Mouse (Mus musculus) spleen, postnatal 36 days (tissue): ENCODE data around the gene Ttll11.

Experiments used
- DNase-seq, 2 experiments: peaks; one replicate each; pipeline ENCODE4 v3.0.0; 2022; ENCODE audit warnings: low spot score in 2 of 2, mixed read lengths in 1 of 2

Gene Ttll11

GRCm38 (mm10) chr2:35852971-35853370 is 126.7 kb downstream of the Ttll11 start:
- DNase-seq: no peak

- DNase-seq: no peak
These were observed 127.6 kb downstream of the Ttll11 start for GRCm38 (mm10) chr2:35852164-35852509.

DNA sequence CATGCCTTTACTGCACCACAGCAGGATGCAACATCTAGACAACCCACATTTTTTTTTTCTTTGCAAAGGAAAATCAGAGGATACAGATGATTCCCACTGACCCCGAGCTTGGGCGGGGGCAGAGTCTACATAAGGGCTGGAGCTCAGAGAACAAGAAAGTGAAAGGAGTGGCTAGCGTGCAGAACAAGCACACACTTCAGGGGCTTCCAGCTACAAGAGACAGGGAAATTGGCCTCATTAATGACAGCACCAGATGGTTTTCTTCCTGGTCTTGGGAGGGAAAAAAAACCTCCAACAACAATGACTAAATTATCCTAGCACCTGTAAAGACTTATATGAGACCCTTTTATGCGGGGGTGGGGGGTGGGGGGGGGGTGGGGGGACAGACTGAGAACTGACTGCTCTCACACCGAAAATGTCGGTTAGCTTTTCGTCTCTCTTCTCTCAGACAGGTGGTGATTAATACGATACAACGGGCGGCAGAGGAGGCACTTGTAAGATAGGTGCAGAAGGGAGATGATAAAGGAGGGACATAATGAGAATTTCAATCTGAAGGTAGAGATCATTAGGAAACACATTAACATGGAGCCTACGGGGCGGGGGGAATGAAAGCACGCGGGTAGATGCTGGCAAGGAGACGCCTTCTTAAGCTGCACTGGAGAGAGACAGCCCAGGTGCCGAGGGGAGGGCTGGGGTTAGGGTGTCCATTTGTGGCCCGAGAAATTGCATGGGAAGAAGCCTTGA is 128.1 kb downstream of the Ttll11 start:
- DNase-seq: no peak

DNA sequence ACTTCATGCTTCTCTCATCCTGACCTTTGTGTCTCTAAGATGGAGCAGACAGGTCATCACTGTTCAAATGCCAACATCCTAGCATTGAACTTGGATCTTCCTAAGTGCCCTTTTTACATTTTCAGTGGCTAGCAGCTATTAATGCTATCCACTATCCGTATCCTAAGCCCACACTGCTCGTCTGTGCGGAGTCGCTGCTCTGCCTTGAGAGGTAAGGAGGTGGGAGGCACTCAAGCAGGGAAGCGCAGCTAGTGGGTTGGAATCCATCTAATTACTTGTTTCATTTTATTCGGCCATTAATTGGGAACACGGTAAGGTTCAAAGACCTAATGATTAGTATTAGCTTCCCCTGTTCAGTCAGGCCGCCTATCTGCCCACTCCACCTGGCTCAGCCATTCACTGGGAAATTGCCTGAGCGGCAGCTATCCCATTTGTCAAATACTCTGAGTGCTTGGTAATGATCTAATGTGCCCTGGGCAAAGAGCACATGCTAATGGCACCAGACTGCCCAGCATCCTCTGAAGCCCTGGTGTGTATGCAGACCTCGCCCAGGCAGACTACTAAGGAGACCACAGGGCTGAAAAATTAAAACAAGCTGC is 130.0 kb downstream of the Ttll11 start:
- no peak for DNase-seq

- no peak for DNase-seq
These were observed 133.9 kb downstream of the Ttll11 start for GRCm38 (mm10) chr2:35845611-35846504.

- no peak for DNase-seq
These were observed 135.6 kb downstream of the Ttll11 start for GRCm38 (mm10) chr2:35843896-35844690.

DNA sequence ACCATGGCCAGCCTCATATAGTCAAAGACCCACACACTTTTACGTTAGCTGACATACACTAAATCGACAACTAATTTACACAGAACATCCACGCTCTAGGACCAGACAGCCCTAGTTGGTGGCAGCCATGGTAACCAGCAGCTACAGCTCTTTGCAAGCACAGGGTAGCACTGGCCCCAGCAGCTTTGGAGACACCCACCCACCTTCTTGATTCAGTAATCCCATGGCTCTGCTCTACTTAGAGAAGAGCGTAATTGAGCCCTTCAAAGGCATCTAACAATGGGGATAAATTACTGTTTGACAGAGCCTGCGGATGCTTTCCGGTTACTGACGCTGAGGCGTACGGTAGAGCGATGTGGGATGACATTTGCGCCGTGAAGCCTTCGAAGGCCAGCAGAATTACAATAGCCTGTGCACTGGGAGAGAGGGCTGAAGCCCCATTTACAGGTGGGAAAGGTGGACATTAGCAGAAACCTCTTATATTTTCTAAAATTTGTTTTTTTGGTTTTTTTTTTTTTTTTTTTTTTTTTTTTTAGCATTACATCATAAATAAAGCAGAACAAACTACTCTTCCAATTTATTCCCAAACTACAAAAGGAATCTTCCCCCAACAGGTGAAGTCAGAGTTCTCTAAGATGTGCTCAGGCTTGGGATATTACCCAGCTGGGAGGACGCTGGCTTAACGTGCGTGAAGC is 136.8 kb downstream of the Ttll11 start:
- DNase-seq: no peak

GRCm38 (mm10) chr2:35841841-35842420 is 137.8 kb downstream of the Ttll11 start:
- no peak for DNase-seq

DNA sequence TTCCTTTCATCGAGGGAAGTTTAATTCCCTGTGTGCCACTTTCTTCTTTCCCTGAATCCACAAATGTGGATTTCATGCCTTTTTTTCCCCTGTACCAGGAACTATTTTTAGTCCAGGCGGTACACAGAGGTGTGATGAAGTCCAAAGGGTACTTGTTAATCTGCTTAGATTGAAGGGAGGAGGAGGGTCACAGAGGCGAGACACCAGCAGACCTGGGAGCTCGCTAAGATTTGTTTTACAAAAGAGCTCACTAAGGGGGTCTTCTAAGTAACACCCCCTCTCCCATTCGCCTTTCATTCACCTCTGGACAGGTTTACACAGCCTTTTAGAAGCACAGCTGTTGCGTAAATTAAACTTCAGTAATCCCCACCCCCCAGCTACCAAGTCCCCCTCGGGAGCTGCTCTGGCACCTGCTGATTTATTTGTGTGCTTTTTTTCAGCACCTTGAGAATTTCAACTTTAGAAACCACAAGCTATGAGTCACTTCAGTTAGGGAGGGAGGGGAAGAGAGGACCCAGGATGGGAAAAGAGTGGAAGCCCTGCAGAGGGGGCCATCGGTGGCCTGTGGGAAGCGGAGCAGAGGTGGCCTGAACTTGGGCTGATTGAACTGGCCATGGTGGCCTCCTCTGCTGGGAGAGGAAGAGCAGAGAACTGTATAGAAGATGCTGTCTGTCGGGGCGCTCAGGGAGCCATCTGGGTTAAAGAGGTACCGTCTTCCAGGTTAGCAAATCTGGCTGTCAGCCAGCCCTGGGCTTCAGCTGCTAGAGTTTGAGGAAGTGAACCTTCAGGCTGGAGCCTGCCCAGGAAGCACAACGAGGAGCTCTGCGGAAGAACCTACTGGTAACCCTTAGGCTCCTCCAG is 138.5 kb downstream of the Ttll11 start:
- DNase-seq: peak; percentile 74 to 79

DNA sequence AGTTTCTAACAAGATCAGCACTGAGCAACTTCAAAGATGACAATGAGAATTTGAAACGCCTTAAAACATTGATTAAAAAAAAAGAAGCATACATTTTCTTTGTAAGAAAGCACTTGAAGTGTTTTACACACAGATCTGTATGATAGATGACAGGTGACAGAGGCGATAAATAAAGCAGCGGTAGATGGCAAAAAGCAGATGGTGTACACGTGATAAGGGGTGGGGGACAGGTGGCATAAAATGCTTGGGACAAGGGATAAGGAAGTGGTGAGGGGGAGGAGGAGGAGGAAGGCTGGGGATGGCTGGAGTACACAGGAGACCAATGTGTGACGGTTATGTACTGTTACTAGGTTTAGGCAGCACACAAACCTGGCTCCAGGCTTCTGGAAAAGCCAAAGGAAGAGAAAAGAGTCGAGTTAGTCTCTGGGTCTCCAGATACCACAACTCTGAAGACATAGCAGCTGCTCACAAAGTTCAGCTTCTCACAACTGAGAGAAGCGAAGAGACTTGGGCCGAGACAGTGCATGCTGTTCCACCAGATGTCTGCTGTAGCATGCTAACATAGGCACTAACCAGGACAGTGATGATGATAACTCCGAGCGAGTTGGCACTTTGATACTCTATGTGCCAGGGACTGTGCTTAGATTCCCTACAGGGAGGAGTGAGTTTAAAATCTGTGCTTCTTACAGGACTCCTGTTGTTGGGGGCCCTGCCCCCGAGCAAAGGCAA is 140.8 kb downstream of the Ttll11 start:
- no peak for DNase-seq

GRCm38 (mm10) chr2:35834198-35834913 is 145.4 kb downstream of the Ttll11 start:
- DNase-seq: no peak

DNA sequence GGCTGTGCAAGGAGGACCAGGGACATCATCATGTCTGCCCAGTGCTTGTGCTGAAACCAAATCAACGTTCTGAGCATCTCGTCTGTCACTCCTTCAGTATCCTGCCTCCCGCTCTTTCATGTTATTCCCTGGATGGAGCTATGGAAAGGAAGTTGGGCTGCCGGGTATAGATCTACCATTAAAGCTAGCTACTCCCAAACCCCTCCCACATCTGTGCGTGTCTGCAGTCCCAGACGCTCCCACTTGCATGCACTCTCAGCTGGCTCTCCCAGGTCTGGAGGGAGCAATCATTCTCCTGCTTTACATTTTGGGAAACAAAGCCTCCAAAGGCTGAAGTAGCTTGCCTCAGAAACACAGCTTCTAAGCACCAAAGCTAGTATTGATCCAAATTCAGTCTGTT is 146.2 kb downstream of the Ttll11 start:
- DNase-seq: no peak

DNA sequence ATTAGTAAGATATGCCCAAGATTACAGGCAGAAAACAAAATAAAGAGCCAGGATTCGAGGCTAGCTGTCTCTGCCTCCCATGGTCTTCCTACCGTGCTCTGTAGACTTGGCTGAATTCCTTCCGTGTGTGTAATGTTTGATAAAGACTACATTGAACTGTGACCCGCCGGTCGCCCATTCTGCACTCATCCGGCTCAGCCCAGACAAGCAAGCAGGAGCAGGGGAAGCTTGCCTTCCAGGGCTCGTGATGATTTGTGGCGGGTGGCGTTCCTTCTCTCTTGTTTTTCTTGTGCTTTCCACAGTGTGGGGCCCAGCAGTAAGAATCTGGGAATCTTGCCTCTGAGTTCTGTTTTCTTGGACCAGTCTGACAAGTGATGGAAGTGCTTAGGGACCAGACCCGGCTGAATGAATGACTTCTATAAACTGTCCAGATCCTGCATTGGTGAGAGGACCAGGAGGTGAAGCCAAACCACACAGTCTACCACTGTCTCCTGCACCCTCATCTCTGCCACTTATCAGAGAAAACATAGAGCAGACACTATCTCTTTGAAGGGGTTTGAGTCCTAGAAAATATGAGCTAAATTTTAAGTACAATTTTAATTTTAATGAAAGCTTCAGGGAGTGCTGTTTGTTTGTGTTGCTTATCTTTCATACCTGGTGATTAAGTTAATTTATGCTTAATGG is 146.8 kb downstream of the Ttll11 start:
- peak in 1 of 2 experiments; percentile 4 for DNase-seq

GRCm38 (mm10) chr2:35831904-35832581 is 147.7 kb downstream of the Ttll11 start:
- DNase-seq: no peak

GRCm38 (mm10) chr2:35830966-35831903 is 148.5 kb downstream of the Ttll11 start:
- DNase-seq: peak; percentile 13 to 15

GRCm38 (mm10) chr2:35829136-35829535 is 150.6 kb downstream of the Ttll11 start:
- no peak for DNase-seq
